Mouse (Mus musculus) C2C12 (cell line): ENCODE data around the gene Mzt1.

Source experiments
- CTCF ChIP-seq: IDR thresholded peaks from one replicate; pipeline ENCODE4 v1.5.1; 2011; ENCODE audit not compliant: control insufficient read depth, insufficient read depth, insufficient read length
- FOSL1 ChIP-seq: IDR thresholded peaks from one replicate; pipeline ENCODE4 v1.8.0; 2011; ENCODE audit warnings: mild to moderate bottlenecking, low read length; ENCODE audit not compliant: poor library complexity, insufficient read depth, severe bottlenecking
- MYOD1 ChIP-seq: IDR thresholded peaks from one replicate; pipeline ENCODE4 v1.6.1; 2011; ENCODE audit warnings: low read depth; ENCODE audit not compliant: control insufficient read depth, insufficient read length

DNA sequence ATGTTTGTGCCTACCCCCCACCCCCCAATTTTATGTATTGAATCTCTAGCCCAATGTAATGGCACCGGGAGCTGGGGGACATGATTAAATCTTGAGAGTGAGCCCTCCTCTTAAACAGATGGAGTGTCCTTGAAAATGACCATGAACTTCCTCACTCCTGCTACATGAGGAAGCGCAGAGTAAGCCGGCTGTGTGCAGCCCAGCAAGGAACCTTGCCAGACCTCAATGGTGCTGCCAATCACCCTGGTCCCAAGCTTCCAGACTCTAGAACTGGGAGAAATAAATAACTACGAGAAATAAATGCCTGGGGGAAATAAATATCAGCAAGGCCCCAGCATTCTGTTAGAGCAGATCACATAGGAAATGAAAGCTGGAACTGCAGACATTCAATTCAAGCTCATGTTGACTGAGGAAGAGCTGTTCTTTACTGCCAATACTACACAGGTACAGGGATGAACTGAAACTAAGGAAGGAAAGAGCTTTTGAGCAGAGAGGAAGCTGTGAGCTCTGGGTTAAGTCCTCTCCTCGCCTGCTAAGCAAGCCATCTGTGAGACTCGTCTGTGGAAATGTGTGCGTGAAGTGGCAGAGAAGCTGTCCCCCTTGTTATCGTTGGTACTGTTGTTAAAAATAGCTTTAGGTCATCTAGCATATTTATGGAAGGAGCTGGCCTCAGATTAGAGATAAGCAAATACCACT, 35.6 kb downstream of the Mzt1 start:
- TF ChIP-seq FOSL1 (no peak), CTCF (no peak), MYOD1 (no peak)
